Mouse (Mus musculus) heart, postnatal 0 days (tissue): ENCODE measurements around the gene Sec61a2.

ENCODE experiments used
- CTCF ChIP-seq: IDR thresholded peaks from 2 replicates; pipeline ENCODE4 v1.5.1; 2016; ENCODE audit warnings: antibody characterized with exemption, control low read depth, low read depth
- EP300 ChIP-seq: IDR thresholded peaks from 2 replicates; pipeline ENCODE4 v1.6.1; 2016; ENCODE audit warnings: antibody characterized with exemption, low read depth

GRCm38 (mm10) chr2:5844181-5844872, 50.9 kb downstream of the Sec61a2 start:
- TF ChIP-seq CTCF (no peak), EP300 (no peak)
